Mouse (Mus musculus): ENCODE data around the gene Rbfox3. TPM values are rescaled to one million over a fixed set of nuclear protein-coding genes. Genes with fewer than 3 reads are reported as not detected.
"Not testable (repeated sequence)": the region's sequence is repeated elsewhere in the genome, so short reads cannot be mapped to it uniquely, and the experiment has no call there.

Gene Rbfox3
- total RNA-seq, 2 experiments from 2014 or later: 276 to 303 TPM

GRCm38 (mm10) chr11:118775753-118776152 lies 135.6 kb downstream of the Rbfox3 start:
- no peak for DNase-seq (ENCODE audit: low spot score in 2 of 2)

GRCm38 (mm10) chr11:118774777-118775176 lies 136.6 kb downstream of the Rbfox3 start:
- not testable (repeated sequence) for H3K4me3 ChIP-seq; DNase-seq (ENCODE audit: low spot score in 2 of 2)
- H3K27ac ChIP-seq: peak overlapping the region; percentile 72

More at GRCm38 (mm10) chr11:118775753-118776152, 135.6 kb downstream of the Rbfox3 start:
- peak; percentile 83 for TF ChIP-seq CTCF (conservative IDR thresholded peaks at IDR 0.05)
- Histone ChIP-seq H3K4me3 (no peak overlapping the region), H3K27ac (peak overlapping the region; percentile 76)

GRCm38 (mm10) chr11:118773076-118773583 lies 138.3 kb downstream of the Rbfox3 start:
- no peak for TF ChIP-seq CTCF (conservative IDR thresholded peaks at IDR 0.05)
- peak overlapping the region; percentile 89 for H3K27ac ChIP-seq
- DNase-seq (ENCODE audit: low spot score in 2 of 2): no peak
- peak overlapping the region; percentile 3; the same call in 1 of the 2 replicates for H3K4me3 ChIP-seq

DNA sequence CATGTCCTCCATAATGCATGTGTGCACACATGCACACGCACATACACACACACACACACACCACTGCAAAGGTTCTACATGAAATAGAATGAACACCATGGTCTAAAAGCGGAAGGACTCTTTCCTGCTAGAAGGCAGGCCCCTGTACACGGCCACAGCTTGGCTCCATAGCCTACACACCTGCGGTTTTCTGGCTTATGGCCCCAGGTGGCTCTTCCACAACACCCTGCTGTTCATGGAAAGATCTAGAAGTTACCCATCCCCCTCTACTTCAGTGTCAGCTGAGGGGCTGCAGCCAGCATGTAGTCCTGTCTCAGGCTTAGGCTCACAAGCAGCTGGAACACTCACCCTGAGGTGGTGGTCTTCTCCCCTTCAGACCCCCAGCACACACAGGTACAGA lies 140.0 kb downstream of the Rbfox3 start:
- no peak for DNase-seq (ENCODE audit: low spot score in 2 of 2)
- no peak overlapping the region for H3K4me3 ChIP-seq
- TF ChIP-seq CTCF (conservative IDR thresholded peaks at IDR 0.05): no peak
- peak overlapping the region; percentile 89 for H3K27ac ChIP-seq

DNA sequence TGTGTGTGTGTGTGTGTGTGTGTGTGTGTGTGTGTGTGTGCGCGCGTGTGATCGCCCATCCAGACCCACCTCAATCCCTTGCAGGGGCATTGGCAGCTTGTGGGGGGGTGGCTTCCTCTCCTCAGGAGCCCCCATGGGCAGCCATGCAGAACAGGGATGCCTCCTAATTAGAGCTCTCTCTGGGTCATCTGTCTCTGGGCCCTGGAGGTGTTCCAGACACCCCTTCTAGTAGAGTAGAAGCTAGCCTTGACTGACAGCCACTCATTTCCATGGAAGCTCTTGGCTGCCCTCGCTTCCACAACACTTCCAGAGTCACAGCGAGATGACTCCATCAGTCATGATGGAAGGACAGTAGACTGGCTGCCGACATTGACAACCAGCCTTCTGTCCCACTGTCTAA lies 140.6 kb downstream of the Rbfox3 start:
- no peak overlapping the region for H3K4me3 ChIP-seq
- DNase-seq (ENCODE audit: low spot score in 2 of 2): no peak
- H3K27ac ChIP-seq: peak overlapping the region; percentile 89; the same call in 1 of the 2 replicates
- no peak for TF ChIP-seq CTCF (conservative IDR thresholded peaks at IDR 0.05)

DNA sequence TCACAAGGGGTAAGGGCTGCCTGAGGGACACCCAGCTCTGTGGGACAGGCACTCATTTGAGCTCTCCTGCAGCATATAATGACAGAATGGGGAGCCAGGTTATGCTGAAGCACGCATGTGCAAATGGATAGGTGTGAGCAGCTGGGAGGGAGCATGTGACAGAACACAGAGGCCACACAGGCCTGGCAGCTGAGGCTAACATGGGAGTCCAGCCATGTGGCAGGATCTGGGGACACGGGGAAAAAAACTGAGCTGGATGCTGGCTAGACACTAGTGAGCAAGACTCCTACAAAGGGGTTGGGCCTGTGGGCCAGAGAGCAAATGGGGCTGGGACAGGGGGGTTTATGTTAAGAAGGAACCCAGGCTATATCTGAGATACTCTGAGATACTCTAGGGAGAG lies 141.9 kb downstream of the Rbfox3 start:
- no peak for DNase-seq (ENCODE audit: low spot score in 2 of 2)
- peak overlapping the region; percentile 78 for H3K27ac ChIP-seq
- H3K4me3 ChIP-seq: no peak overlapping the region
- TF ChIP-seq CTCF (conservative IDR thresholded peaks at IDR 0.05): no peak

DNA sequence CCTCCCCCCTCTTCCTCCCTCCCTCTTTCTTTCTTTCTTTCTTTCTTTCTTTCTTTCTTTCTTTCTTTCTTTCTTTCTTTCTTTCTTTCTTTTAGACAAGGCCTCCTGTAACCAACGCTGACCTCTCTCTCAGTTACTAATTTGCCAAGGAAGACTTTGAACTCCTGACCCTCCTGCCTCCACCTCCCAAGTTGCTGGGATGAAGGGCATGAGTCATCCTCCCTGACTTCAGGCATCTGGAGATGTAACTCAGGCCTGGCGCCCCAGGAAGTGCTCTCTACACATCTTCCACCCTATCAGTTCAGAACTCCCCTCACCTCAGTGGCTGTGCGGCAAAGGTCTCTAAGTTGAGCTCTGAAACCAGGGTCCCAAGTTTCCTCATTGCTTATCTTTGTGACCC lies 143.0 kb downstream of the Rbfox3 start:
- Histone ChIP-seq H3K4me3 (no peak overlapping the region), H3K27ac (peak overlapping the region; percentile 78)
- no peak for DNase-seq (ENCODE audit: low spot score in 2 of 2)
- TF ChIP-seq CTCF (conservative IDR thresholded peaks at IDR 0.05): no peak

DNA sequence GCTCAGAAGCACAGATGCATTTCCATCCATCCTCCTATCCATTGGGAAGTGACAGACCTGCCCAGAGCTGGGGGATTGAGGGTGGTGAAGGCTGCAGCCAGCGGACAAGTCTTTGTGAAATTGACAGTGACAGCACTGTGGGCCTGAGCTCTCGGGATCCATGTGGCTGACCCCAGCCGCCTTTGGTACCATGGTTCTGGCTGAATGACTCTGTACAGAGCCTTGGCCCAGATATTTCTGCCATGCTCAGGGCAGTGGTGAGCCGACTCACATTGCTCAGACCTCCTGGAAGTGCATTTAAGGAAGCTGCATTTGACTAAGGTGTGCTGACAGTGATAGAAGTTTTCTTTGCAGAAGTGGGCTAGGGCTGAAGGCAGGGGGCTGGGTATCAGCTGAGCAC lies 144.0 kb downstream of the Rbfox3 start:
- no peak for DNase-seq (ENCODE audit: low spot score in 2 of 2)
- TF ChIP-seq CTCF (conservative IDR thresholded peaks at IDR 0.05): no peak
- Histone ChIP-seq H3K4me3 (no peak overlapping the region), H3K27ac (peak overlapping the region; percentile 58; the same call in 1 of the 2 replicates)

- no peak for DNase-seq (ENCODE audit: low spot score in 2 of 2)
- no peak for TF ChIP-seq CTCF (conservative IDR thresholded peaks at IDR 0.05)
- no peak overlapping the region for H3K4me3 ChIP-seq
- peak overlapping the region; percentile 84 for H3K27ac ChIP-seq
Measured at GRCm38 (mm10) chr11:118760296-118760988, 151.0 kb downstream of the Rbfox3 start.

- H3K4me3 ChIP-seq: no peak overlapping the region
- DNase-seq (ENCODE audit: low spot score in 2 of 2): no peak
- no peak for TF ChIP-seq CTCF (conservative IDR thresholded peaks at IDR 0.05)
- peak overlapping the region; percentile 84 for H3K27ac ChIP-seq
Measured at GRCm38 (mm10) chr11:118759228-118759627, 152.2 kb downstream of the Rbfox3 start.

GRCm38 (mm10) chr11:118758277-118758990 lies 153.0 kb downstream of the Rbfox3 start:
- DNase-seq (ENCODE audit: low spot score in 2 of 2): no peak
- H3K27ac ChIP-seq: peak overlapping the region; percentile 84
- no peak overlapping the region for H3K4me3 ChIP-seq
- TF ChIP-seq CTCF (conservative IDR thresholded peaks at IDR 0.05): no peak

DNA sequence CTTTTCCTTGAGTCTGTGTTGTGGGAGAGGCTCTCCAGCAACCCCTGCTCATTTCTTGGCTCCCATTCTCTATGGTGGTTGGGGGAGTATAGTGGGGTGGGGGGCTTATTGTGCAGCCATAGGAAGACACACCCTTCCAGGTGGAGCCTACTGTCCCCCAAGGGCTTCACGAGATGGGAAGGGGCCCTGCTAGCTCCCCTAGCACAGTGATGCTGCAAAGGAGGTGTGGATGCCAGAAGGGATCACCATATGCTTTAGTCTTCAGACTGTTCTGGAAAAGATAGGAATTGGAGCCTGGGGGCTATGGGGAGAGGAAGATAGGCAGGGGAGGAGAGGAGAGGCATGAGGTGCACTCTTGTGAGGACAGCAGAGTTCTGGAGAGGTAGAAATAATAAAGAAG lies 153.9 kb downstream of the Rbfox3 start:
- peak overlapping the region; percentile 81 for H3K27ac ChIP-seq
- no peak for TF ChIP-seq CTCF (conservative IDR thresholded peaks at IDR 0.05)
- DNase-seq (ENCODE audit: low spot score in 2 of 2): no peak
- no peak overlapping the region for H3K4me3 ChIP-seq

DNA sequence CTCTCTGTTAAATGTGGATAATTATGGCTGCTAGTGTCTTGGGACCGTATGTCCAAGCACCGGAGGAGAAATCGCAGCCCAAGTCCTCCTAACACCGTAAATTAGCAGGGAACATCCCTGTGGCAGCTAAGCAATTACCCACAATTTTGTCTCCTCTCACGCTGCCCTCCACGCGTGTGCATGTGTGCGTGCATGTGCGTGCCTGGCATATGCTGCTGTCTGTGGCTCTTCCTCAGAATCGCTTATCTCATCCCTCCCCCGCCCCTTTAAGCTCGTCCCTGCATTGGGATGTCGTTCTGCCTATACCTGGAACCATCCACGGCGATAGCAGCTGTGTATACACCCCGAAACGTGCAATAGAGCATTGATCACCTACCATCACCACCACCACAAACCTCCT lies 156.4 kb downstream of the Rbfox3 start:
- Histone ChIP-seq H3K27ac (peak overlapping the region; percentile 81), H3K4me3 (no peak overlapping the region)
- DNase-seq (ENCODE audit: low spot score in 2 of 2): no peak
- no peak for TF ChIP-seq CTCF (conservative IDR thresholded peaks at IDR 0.05)

All from layer of hippocampus, adult 2 months (tissue).